Mouse (Mus musculus) kidney, postnatal 14 days (tissue): ENCODE results near the gene Nt5c.
A peak's percentile ranks its signal among the peaks of the same experiment; 100 is the strongest.
"Not testable (repeated sequence)": the region's sequence is repeated elsewhere in the genome, so short reads cannot be mapped to it uniquely, and the experiment has no call there.

Source experiments
- DNase-seq: peaks from one replicate; pipeline ENCODE4 v3.0.0; 2022; ENCODE audit warnings: mixed read lengths

The Nt5c gene

DNA sequence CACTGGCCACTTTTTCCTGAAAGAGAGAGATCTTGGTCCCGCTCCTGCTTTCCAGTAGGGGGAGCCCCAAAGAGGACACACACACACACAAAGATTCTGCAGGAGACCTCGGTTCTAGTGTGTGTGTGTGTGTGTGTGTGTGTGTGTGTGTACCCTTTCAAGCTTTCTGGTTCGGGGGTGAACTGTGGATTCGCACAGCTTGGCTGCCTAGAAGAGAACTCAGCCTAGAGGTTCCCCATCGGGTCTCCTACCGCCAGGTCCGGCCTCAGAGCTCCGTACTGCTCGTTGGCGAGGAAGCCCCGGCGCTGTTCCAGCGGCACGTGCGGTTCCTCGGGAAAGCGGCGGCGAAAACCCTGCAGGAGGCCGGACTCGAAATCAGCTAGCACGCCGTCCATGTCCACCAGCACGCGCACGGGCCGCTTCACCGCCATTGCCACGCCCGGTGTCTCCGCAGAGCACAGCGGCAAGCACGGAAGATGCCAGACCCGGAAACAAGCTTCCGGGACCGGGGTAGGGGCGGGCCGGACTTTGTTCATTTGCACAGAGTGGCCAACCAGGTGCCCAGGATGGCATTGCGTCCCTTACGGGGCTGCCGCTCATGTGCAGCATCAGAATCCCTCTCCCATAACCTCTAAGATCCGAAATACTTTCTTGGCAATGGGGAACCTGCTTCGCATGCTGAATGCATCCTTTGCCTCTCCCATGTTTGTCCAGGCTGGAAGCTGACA, at the start of gene Nt5c:
Gene Nt5c, minus strand, starts transcription at position 507 of the 728 bp plus-strand sequence.
- DNase-seq: peak; percentile 88

DNA sequence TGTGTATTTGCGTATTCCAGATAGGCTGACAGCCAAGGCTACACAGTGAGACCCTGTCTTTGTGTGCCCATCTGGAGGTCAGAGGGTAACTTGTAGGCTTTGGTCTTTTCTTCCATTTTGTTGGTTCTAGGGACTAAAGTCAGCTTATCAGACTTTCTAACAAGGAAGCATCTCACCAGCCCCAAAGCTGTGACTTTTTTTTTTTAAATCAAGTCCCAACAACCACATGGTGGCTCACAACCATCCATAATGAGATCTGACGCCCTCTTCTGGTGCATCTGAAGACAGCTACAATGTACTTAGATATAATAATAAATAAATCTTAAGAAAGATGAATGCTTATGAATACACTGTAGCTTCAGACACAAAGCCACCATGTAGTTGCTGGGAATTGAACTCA, 46.4 kb upstream of the Nt5c start:
- no peak for DNase-seq

DNA sequence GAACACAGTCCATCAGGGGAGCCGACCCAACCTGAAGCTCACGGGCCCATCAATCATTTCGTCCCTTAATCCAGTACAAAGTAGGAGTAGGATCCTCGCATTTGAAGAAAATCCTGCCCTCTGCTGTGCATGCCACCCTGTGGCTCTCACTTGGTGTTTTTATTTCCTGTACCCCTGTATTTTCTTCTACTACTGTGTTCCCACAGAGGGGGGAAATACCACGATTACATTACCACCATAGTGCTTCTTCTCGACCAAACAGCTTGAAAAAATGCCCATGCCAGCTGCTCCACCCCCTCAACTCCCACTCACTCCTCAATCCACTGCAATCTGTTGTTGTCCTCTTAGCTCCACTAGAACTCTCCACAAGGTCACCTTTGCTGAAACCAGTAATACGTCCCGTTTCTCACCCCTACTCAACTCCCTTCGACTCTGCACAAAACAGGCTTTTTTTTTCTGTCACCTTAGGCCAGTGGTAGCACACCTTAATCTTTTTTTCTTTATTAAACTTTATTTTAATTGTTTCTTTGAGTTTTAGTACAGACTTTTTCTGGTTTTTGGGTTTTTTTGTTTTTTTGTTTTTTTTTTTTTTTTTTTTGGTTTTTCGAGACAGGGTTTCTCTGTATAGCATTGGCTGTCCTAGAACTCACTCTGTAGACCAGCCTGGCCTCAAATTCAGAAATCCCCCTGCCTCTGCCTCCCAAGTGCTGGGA, 45.4 kb upstream of the Nt5c start:
- no peak for DNase-seq

DNA sequence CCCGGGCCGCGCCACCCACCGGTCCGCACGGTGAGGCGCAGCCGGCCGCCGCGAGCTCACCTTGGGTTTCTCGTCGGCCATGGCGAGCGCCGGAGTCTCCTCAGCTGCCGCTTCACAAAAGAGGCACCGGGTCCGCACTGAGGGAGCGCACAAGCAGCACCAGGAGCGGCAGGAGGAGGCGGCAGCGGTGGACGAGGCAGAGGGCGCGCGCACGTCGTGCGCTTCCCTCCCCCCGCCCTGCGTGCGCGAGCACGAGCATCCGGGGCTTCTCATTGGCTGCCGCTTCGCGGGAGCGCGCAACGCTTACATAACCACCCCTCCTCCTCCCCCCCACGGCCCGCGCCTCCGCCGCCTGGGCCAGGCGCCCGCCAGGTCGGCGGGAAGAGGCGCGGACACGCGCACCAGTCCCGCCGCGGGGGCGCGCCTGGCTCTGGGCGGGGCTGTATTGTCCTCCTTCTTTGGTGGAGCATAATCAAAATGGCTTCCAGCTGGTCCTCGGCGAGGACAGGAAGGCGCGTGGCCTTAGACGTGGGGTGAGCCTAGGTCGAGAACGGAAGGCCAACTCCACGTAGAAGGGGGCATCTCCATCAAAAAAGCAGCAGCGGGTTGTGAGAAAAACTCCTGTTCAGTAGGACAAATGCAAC, 44.5 kb upstream of the Nt5c start, which contains the start of gene Sumo2:
Gene Sumo2, minus strand, starts transcription at position 239 of the 644 bp plus-strand sequence.
- DNase-seq: peak; percentile 100

DNA sequence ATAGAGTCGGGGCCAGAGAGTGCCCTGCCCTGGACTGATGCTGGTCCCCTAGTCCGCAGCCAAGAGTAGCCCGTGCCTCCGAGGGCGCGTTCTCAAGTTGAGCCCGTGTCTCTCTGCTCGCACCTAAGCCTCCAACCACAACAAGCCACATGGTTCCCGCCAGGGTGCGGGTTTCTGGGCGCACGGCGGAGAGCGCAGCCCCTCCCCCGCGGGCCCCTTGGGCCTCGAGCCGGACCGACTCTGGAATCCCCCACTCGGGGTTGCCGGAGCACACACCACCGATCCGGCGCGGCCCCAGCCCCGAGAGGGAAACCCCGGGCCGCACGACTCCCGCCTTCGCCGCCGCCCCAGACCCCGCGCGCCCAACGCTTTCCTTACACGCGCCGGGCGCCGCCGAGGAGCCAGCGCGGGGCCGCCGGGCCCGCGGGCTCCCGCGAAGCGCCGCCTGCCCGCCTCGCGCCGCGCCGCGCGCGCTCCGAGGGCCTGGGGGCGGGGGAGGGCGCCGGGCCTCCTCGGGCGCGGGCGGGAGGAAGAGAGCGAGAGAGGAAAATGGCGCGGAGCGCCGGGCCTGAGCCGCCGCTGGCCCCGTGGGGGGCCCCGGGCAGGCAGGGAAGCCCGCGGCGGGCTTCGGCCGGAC, 43.9 kb upstream of the Nt5c start:
- peak; percentile 83 for DNase-seq

DNA sequence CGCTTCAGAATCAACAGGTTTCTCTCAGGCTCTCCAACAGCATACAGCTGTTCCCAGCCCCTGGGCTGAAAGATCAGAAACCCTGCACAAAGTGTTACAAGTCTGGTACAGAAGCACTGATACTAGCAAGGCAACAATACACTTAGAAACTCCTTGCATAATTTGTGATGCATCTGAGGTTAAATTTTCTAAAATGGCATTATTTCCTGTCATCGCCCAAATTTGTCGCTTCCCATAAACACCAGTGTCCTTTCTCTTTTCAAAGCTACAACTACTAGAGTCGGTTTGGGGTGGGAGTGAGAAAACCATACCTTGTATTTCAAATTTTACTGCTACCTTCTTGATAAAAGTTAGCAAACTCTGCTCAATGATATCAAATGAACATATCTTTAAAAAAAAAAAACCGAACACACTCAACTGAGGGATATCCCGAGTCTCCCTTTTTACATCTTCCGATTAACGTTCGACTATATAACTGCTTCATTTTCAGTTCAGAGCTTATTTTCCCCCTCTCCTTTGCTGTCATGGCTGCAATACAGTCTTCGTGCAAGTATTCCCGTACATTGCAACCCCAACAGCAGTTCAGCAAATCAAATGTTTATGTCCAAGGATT, 43.2 kb upstream of the Nt5c start:
- DNase-seq: no peak

DNA sequence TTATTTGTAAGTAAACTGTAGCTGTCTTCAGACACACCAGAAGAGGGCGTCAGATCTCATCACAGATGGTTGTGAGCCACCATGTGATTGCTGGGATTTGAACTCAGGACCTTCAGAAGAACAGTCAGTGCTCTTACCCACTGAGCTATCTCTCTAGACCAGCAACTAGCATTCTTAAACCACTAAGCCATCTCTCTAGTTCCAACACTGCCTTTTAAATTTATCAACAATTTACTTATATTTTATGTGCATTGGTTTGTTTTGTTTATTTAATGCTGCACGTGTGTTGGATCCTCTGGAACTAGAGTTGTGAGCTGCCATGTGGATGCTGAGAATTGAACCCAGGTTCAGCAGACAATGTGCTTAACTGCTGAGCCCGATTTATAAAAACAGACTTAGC, 34.8 kb upstream of the Nt5c start:
- not testable (repeated sequence) for DNase-seq

DNA sequence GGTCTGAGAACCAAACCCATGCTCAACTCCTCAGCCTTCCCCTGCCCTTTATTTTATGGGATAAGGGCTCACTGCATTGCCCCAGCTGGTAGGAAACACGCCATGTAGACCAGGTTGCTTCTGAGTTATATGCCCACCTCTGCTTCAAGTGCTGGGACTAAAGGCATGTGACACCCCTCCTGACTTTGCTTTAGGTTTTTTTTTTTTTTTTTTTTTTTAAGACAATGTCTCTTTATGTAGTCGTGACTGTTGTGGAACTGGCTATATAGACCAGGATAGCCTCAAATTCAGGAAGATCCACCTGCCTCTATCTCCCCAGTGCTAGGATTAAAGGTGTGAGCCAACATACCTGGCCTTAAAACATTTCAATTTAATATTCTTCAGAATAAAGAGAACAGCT, 31.0 kb upstream of the Nt5c start:
- DNase-seq: no peak

DNA sequence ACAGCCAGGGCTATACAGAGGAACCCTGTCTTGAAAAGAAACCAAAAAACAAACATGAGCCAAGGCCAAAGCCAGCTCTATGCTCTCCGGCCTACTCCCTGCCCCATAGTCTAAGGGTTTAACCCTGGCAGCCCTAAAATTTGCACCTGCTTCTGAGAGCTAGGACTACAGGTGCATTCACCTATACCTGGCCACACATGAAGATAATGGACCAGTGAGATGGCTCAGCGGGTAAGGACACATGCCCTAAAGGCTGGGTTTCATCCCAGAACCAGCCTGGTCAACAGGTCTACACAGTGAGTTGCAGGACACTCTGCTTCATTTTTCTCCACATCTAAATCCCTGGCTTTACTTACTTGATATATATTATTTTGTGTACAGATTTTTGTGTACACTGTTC, 30.6 kb upstream of the Nt5c start:
- no peak for DNase-seq

DNA sequence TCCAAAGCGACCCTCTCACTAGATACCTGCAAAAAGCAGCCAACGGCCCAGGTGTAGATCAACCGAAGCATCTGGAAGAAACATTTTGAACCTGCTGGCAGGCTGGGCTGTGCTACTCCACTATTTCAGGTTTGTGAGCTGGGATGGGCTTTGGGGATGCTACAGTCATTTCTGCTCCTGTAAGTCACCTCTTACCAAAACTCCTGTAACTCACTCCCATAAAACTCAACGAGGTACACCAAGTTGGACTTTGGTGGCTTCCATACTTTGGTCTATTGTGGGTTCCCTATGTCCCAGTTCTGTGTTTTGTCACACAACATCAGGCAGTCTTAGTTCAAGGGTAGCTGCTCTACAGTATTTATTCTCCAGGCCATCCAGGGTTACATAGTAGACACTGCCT, 29.4 kb upstream of the Nt5c start:
- DNase-seq: no peak

DNA sequence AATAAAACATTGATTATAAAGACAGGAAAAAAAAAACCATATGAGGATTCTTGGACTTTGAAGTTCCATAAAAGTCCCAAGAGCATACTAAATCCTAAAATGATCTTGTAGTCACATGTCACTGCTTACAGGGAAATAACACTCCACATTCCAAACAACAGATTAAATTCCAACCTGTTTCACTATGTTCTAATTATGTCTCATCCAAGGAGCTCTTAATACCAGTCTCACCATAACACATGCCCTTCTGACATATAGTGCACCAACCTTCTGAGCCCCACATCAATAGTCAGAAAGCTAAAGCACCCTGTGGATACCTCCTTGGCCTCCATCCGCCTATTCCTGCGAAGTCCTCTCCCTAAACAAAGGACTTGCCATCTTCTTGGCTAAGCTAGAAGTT, 28.6 kb upstream of the Nt5c start:
- no peak for DNase-seq

DNA sequence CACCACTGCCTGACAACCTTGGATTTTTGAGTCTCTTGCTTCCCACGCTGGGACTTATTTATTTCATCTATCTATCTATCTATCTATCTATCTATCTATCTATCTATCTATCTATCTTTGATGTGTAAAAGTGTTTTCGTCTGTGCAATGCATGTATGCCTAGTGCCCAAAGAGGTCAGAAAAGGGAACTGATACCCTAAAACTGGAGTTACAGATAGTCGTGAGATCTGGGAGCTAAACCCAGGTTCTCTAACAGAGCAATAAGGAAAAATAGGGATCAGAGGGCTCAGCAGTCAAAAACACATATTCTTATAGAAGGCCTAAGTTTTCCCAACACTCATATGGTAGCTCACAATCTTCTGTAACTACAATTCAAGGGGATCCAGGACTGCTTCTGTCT, 27.9 kb upstream of the Nt5c start:
- no peak for DNase-seq

DNA sequence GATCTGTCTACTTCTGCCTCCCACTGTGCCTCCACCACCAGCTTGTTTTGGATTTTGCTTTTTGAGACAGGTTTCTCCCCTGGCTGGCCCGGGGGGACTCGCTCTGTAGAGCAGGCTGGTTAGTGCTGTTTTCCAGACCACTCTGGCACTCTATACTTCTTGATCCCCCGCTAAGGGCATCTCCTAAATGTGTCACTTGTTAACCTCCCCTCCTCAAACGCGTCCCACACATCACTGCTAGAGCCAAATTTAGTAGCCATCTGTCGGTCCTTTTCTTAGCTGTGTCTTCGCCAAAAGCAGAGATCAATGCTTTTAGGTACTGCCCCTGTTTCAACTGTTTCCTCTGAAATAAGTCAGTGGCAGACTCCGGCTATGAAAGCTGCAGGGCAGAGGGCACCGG, 27.0 kb upstream of the Nt5c start:
- DNase-seq: no peak

DNA sequence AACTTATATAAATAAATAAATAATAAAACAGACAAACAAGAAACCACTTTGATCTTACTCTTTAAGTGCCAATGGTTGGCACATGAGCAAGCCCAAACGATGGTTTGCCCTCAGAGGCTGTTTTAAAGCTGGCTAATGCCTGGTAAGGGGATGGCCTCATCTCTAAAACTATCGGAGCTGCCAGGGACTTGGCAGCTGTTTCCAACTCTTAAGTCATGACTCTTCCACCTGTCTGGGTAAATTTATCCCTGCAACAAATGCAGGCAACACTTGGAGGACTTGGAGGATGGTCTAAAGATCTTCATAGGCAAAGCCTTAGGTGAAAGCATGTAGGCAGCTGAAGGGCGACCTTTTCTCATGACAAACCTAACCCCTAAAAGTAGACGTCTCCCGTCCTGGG, 25.3 kb upstream of the Nt5c start:
- no peak for DNase-seq

DNA sequence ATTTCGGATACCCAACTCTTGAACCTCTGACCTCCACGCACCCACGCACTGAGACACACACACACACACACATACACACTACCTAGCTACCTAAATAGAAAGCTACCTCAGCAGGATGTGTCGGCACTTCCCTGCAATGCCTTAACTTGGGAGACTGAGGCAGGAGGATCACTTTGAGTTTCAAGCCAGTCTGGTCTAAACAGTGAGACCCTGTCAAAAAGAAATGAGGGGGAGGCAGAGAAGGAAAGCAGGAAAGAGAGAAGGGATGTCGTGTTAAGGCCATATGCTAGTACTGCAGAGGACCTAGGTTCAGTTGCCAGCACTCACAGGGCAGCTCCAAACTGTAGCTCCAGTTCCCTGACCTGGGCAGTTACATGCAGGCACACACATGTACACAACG, 23.4 kb upstream of the Nt5c start:
- DNase-seq: no peak

DNA sequence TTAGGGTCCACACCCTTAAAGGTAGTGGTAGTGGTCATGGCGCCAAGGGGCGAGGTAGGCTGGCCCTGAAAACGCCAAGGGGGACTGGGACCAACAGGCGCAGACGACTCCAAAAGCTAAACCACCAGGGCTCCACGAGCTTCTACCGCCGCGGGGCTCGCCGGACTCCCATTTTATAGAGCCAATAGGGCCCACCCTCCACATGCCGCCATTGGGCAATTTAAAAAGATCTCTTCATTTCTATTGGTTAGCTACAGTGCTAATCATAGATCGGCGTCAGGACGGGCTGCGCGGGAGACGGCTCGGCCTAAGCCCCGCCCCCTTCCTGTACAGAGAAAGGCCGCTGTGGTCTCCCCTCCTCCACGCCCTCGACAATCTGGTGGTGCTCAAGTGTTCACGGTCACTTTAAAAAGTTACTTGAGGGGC, 22.6 kb upstream of the Nt5c start, which contains the start of gene Jpt1:
Gene Jpt1, minus strand, starts transcription at position 150 of the 426 bp plus-strand sequence.
- peak; percentile 98 for DNase-seq

DNA sequence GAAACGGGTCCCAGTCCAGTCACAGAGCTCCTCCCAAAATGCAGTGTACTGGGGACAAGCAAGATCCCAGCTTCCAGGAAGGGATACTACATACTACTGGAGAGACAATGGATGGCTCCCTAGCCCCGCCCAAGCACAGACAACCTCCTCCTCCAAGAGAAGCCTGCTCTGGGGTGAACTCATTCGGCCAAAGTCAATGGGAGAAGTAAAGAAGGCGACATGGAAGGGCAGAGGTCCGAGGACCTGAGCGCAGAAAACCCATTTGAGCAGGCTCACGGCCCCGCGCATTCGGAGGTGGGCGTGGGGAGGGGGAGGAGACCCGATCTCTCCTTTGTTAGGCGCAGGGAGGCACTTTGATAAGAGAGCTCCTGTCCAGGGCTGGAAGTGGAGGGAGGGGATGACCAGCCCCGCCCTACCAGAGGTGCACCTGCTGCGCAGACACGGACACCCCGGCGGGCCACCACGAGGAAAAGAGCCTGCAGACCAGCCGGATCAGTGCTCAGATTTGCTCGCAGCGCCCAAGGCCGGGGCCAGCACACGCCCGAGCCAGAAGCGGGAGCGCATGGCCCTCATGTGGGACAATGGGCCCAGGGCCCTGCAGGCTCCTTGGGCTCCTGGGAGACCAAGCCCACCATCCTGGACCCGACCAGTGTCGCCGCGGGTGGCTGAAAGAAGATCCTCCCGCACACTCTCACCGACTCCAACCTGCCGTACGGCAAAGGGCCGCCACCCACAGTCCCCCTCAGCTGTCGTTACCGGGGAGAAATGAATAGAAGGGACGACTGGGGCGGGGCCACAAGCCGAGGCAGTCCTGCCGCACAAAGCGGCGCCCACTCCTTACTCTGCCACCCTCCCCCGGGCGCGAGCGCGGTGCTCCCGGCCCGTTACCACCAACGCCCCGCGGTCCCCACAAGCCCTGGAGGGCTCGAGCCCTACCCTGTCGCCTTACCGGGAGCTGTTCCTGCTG, 21.9 kb upstream of the Nt5c start:
- DNase-seq: peak; percentile 52

DNA sequence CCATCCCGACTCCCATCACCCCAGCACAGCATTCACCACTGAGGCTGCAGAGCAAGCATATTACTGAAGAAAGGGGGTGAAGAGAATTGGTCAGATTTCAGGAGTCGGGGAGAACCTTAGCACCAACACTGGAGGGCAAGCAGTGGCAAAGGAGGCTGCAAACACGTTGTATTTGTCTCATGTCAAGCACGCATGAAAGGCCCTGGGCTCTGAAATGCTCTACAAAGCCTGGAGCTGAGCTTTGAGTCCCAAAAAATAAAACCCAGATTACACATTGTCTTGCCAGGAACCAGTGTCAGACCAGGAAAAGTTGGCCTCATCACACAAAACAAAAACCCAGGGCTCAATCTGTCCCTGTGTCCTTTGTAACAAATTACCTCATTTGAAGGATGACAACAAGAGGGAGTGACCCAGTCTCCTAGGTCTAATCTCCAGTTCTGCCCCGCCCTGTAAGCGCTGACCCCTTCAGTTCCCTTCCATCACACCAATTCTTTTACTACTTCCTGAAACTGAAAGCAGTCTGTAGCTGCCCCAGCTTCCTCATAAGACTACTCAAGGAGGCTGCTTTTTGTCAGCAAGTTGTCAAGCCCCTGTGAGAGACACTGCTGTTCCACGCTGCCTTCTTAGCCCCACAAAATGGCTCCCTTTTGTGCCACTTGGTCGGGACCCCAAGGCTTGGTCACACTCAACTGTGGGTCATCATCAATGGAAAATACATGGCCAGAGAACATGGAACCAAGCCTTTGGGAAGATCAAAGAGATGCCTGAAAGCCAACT, 20.9 kb upstream of the Nt5c start:
- no peak for DNase-seq

DNA sequence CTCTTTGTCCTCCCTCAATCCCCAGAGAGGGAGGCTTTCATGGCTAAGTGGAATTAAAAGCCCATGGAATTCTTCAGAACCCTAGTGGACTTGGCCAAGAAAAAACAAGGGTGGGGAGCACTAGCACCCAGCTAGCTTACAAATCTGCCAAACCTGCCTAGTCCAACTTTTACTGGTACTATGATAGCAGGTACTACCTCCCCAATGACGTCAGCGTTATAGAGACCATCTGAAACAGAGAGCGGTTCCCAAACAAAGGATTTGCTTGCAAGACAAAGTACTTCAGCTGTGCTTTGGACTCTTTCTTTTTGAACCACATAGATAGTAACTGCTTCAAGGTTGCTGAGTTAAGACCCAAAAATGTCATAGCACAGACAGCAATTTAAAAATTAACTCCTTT, 20.3 kb upstream of the Nt5c start:
- no peak for DNase-seq

DNA sequence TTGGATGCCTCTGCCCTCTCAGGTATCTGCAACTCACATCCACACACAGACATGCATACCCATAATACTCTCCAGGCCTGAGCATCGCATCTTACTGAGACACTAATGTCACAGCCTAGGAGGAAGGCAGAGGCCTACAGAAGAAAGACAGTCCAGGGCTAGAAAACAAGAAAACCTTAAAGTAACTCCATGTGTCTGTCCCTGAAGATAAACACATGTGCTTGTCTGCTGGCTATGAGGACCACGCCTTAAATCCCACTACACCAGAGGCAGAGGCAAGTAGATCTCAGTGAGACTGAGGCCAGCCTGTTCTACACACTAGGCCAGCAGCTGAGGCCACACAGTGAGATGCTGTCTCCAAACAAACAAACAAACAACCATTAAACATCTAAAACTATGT, 19.5 kb upstream of the Nt5c start:
- DNase-seq: no peak

DNA sequence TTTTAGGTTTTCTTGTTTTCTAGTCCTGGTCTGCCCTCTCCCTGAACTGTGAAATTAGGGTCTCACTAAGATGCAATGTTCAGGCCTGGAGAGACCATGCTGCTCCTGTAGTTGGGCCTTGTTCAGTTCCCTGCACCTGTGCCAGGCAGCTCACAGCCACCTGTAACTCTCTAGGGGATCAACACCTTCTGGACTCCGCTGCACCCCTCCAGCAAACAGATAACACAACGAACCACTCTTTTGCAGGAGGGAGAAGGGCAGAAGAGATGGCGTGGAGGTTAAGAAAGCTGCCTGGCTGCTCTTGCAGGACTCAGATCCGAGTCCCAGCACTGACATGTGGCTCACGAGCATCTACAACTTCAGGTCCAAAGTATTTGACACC, 18.8 kb upstream of the Nt5c start:
- no peak for DNase-seq
